Mouse (Mus musculus) lung, adult 2 months (tissue): Measurements from ENCODE around the gene Dcps.

Source experiments
- CTCF ChIP-seq: fragments of 200-500 bp; IDR thresholded peaks from 2 replicates; pipeline ENCODE4 v1.5.1; 2011; ENCODE audit warnings: mild to moderate bottlenecking, low read length, control low read depth; ENCODE audit not compliant: insufficient read depth
- POLR2A ChIP-seq: fragments of 200-500 bp; IDR thresholded peaks from 2 replicates; pipeline ENCODE4 v1.6.1; 2011; ENCODE audit warnings: low read depth, mild to moderate bottlenecking, control low read depth, low read length, borderline replicate concordance; ENCODE audit errors: extremely low read depth

DNA sequence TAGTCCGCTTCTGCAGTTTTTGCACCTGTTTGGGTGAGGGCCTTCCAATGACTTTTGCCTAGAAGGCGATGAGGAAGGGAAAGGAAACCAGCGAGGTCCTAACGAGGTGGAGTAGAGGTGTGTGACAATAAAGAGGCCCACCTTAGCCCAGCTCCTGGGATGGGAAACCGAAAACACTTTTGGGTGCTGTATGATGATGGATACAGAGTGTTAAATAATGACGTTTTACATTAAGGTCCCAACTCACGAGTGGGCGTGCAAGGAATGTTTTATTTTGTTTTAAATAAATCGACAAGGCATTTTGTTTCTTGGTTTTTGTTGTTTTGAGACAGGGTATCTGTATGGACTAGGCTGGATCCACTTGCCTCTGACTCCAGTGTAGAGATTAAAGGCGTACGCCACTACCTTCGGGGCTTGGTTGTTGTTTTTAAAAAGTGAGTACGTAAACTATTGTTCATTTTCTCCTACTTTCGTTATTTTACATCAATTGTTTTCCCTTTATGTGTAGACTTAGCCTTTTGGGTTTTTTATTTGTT is 331 bp upstream of the Dcps start:
- no peak for TF ChIP-seq CTCF
- TF ChIP-seq POLR2A, result no peak
